Mouse (Mus musculus): ENCODE data around the gene Gm7271. TPM values are rescaled to one million over a fixed set of nuclear protein-coding genes. Genes with fewer than 3 reads are reported as not detected.

The Gm7271 gene
- total RNA-seq (2014; fragmentation: Nextera tagmentation): not detected in 2 replicates
- total RNA-seq (2017): not detected in 2 replicates
- not detected in 2 replicates for polyA plus RNA-seq (2012)

DNA sequence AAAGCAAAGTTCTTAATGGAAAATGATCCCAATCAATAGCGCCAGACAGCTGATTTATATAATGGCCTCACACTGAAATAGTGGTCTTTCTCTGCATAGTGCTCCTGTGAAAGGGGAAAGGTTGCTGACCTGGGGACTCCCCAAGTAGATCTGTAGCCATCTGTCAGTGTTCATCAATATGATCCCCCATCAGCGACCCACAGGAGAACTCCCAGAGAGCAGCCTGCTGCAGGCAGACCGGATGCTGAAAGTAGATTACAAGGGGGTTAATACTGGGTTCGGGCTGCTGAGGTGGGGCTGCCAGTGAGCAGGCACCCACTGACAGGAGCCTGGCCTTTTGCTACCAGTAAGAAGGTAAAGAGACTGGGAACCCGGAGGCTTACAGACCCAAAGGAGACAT, at the start of gene Gm7271:
Gene Gm7271 (plus strand): TSS at position 230 of the 400 bp plus-strand sequence.
- H3K36me3 ChIP-seq (replicated peaks): no peaks in the 10 kb centered on the region
- DNase-seq (ENCODE audit: low spot score) (no peak), ATAC-seq (ENCODE audit: extremely low read depth, insufficient number of reproducible peaks, low FRiP score, poor library complexity, severe bottlenecking) (no peak)
- no peak for TF ChIP-seq CTCF (IDR thresholded peaks at IDR 0.05; ENCODE audit: low read depth, low read length)
- TF ChIP-seq POLR2AphosphoS5 (IDR thresholded peaks at IDR 0.05; ENCODE audit: insufficient replicate concordance, low read depth, low read length): no peak
- TF ChIP-seq TAL1 (conservative IDR thresholded peaks at IDR 0.05; ENCODE audit: low read depth, low read length): no peak
- no peak for TF ChIP-seq GATA1 (IDR thresholded peaks at IDR 0.05; ENCODE audit: borderline replicate concordance, low read length)
- no peak for TF ChIP-seq GATA2 (IDR thresholded peaks at IDR 0.05; ENCODE audit: borderline replicate concordance, low read depth, low read length)
- no peaks in the 10 kb centered on the region for H3K4me1 ChIP-seq (ENCODE audit: insufficient read depth, low read depth, low read length)
- no peak within 1 kb of the TSS for H3K4me3 ChIP-seq (ENCODE audit: low read depth, low read length)
- peaks cover 32% of the 10 kb centered on the region for H3K27me3 ChIP-seq (ENCODE audit: insufficient read depth, low read length)
- H3K9me3 ChIP-seq (replicated peaks): no peaks in the 10 kb centered on the region

- no peaks in the 10 kb centered on the region for H3K9me3 ChIP-seq (replicated peaks)
- H3K36me3 ChIP-seq (replicated peaks): no peaks in the 10 kb centered on the region
- no peaks in the 10 kb centered on the region; the same call in 1 of the 2 replicates for H3K27me3 ChIP-seq (ENCODE audit: insufficient read depth, low read length)
- H3K4me1 ChIP-seq (ENCODE audit: insufficient read depth, low read depth, low read length): no peaks in the 10 kb centered on the region
- H3K4me3 ChIP-seq (ENCODE audit: low read depth, low read length): no peak overlapping the region
- ATAC-seq (ENCODE audit: extremely low read depth, insufficient number of reproducible peaks, low FRiP score, poor library complexity, severe bottlenecking) (no peak), DNase-seq (ENCODE audit: low spot score) (no peak)
- TF ChIP-seq POLR2AphosphoS5 (IDR thresholded peaks at IDR 0.05; ENCODE audit: insufficient replicate concordance, low read depth, low read length) (no peak), TAL1 (conservative IDR thresholded peaks at IDR 0.05; ENCODE audit: low read depth, low read length) (no peak), CTCF (IDR thresholded peaks at IDR 0.05; ENCODE audit: low read depth, low read length) (no peak), GATA2 (IDR thresholded peaks at IDR 0.05; ENCODE audit: borderline replicate concordance, low read depth, low read length) (no peak), GATA1 (IDR thresholded peaks at IDR 0.05; ENCODE audit: borderline replicate concordance, low read length) (no peak)
Measured at GRCm38 (mm10) chr5:76437100-76437499, 46.7 kb upstream of the Gm7271 start.

DNA sequence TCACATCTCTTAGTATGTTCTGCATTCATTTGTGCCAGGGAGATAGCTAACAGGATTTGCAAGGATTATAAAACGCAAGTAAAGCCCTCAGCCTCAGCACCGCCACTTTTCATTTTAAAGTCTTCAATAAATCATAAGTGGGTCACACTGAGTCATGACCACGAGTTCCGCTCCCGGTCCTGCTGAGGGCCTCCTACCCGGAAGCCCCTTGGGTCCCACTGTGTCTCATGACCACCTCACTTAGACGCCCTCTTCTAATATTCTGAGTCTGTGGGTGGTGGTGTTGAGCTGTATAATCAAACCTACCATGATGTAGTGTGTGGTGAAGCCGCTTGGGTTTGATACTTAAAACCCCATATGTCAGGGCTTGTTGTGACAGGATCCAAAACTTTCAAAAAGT, 46.1 kb upstream of the Gm7271 start:
- TF ChIP-seq TAL1 (conservative IDR thresholded peaks at IDR 0.05; ENCODE audit: low read depth, low read length) (no peak), POLR2AphosphoS5 (IDR thresholded peaks at IDR 0.05; ENCODE audit: insufficient replicate concordance, low read depth, low read length) (no peak), GATA1 (IDR thresholded peaks at IDR 0.05; ENCODE audit: borderline replicate concordance, low read length) (no peak), GATA2 (IDR thresholded peaks at IDR 0.05; ENCODE audit: borderline replicate concordance, low read depth, low read length) (no peak), CTCF (IDR thresholded peaks at IDR 0.05; ENCODE audit: low read depth, low read length) (no peak)
- ATAC-seq (ENCODE audit: extremely low read depth, insufficient number of reproducible peaks, low FRiP score, poor library complexity, severe bottlenecking): no peak

DNA sequence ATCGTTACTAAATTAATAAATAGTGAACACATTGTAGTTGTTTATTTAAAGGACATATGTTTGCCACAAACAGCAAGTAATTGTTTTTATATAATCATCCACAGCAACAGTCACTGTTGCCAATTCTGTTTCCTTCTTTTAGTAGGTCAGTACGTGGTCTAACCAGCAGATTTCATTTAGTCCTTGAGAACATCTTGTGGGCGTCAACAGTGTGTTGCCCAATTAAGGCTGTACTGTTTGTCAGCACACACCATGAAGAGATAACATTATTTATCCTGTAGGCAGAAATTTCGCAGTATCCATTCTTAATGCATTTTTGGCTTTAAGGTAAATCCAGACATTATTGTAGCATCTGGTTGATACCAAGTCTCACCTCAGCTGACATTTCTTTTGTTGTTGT, 42.4 kb upstream of the Gm7271 start:
- TF ChIP-seq TAL1 (conservative IDR thresholded peaks at IDR 0.05; ENCODE audit: low read depth, low read length) (no peak), POLR2AphosphoS5 (IDR thresholded peaks at IDR 0.05; ENCODE audit: insufficient replicate concordance, low read depth, low read length) (no peak), GATA1 (IDR thresholded peaks at IDR 0.05; ENCODE audit: borderline replicate concordance, low read length) (no peak), CTCF (IDR thresholded peaks at IDR 0.05; ENCODE audit: low read depth, low read length) (no peak), GATA2 (IDR thresholded peaks at IDR 0.05; ENCODE audit: borderline replicate concordance, low read depth, low read length) (no peak)
- no peaks in the 10 kb centered on the region for H3K9me3 ChIP-seq (replicated peaks)
- DNase-seq (ENCODE audit: low spot score) (no peak), ATAC-seq (ENCODE audit: extremely low read depth, insufficient number of reproducible peaks, low FRiP score, poor library complexity, severe bottlenecking) (no peak)
- no peaks in the 10 kb centered on the region for H3K36me3 ChIP-seq (replicated peaks)
- H3K27me3 ChIP-seq (ENCODE audit: insufficient read depth, low read length): peaks cover 4% of the 10 kb centered on the region; the same call in 1 of the 2 replicates
- H3K4me3 ChIP-seq (ENCODE audit: low read depth, low read length): no peak overlapping the region
- H3K4me1 ChIP-seq (ENCODE audit: insufficient read depth, low read depth, low read length): no peaks in the 10 kb centered on the region

More for the DNA sequence above, 46.1 kb upstream of the Gm7271 start:
- Histone ChIP-seq H3K4me3 (ENCODE audit: low read depth, low read length) (no peak overlapping the region), H3K9me3 (replicated peaks) (no peaks in the 10 kb centered on the region), H3K36me3 (replicated peaks) (no peaks in the 10 kb centered on the region), H3K4me1 (ENCODE audit: insufficient read depth, low read depth, low read length) (no peaks in the 10 kb centered on the region), H3K27me3 (ENCODE audit: insufficient read depth, low read length) (no peaks in the 10 kb centered on the region; the same call in 1 of the 2 replicates)
- no peak for DNase-seq (ENCODE audit: low spot score)

DNA sequence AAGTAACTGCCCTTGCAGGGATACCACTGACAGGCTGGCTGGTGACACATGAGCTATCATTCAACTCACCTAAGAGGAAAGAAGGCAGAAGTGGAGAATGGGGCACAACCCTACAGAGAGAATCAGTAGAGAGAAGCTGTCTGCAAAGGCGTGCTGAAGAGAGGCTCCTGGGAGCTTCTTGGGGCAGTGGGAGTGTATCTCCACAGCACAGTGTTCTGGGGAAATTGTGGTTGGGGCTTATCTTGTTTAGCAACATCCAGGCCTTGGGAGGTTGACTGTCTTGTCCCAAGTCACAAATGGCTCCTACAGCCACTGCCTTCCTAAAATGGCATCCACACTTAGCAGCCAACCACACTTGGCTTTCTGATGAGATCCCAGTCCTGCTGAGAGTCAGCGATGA, 8.9 kb upstream of the Gm7271 start:
- peaks cover 13% of the 10 kb centered on the region for H3K27me3 ChIP-seq (ENCODE audit: insufficient read depth, low read length)
- DNase-seq (ENCODE audit: low spot score) (no peak), ATAC-seq (ENCODE audit: extremely low read depth, insufficient number of reproducible peaks, low FRiP score, poor library complexity, severe bottlenecking) (no peak)
- TF ChIP-seq TAL1 (conservative IDR thresholded peaks at IDR 0.05; ENCODE audit: low read depth, low read length) (no peak), GATA2 (IDR thresholded peaks at IDR 0.05; ENCODE audit: borderline replicate concordance, low read depth, low read length) (no peak), POLR2AphosphoS5 (IDR thresholded peaks at IDR 0.05; ENCODE audit: insufficient replicate concordance, low read depth, low read length) (no peak), CTCF (IDR thresholded peaks at IDR 0.05; ENCODE audit: low read depth, low read length) (no peak), GATA1 (IDR thresholded peaks at IDR 0.05; ENCODE audit: borderline replicate concordance, low read length) (no peak)
- no peaks in the 10 kb centered on the region for H3K4me1 ChIP-seq (ENCODE audit: insufficient read depth, low read depth, low read length)
- H3K4me3 ChIP-seq (ENCODE audit: low read depth, low read length): no peak overlapping the region
- no peaks in the 10 kb centered on the region for H3K9me3 ChIP-seq (replicated peaks)
- H3K36me3 ChIP-seq (replicated peaks): no peaks in the 10 kb centered on the region

DNA sequence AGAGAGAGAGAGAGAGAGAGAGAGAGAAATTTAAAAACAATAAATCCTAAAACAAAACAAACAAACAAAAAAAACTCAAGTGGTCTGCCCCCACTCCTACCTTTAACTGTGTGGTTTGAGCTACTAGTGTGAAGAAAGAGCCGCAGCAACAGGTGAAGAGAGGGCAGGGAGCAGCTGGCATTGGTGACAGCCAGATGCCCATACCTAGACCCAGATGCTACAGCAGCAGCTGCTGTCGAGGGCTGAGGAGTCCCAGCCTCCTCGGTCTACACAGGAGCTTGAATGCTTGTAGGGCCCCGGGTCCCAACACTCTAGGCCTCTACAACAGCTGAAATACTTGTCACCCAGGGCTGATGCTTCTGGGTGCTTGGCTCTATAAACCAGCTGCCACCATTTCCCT, 7.0 kb upstream of the Gm7271 start:
- H3K4me3 ChIP-seq (ENCODE audit: low read depth, low read length): no peak overlapping the region
- DNase-seq (ENCODE audit: low spot score) (no peak), ATAC-seq (ENCODE audit: extremely low read depth, insufficient number of reproducible peaks, low FRiP score, poor library complexity, severe bottlenecking) (no peak)
- H3K36me3 ChIP-seq (replicated peaks): no peaks in the 10 kb centered on the region
- no peaks in the 10 kb centered on the region for H3K4me1 ChIP-seq (ENCODE audit: insufficient read depth, low read depth, low read length)
- no peaks in the 10 kb centered on the region for H3K9me3 ChIP-seq (replicated peaks)
- TF ChIP-seq POLR2AphosphoS5 (IDR thresholded peaks at IDR 0.05; ENCODE audit: insufficient replicate concordance, low read depth, low read length): no peak
- no peak for TF ChIP-seq GATA2 (IDR thresholded peaks at IDR 0.05; ENCODE audit: borderline replicate concordance, low read depth, low read length)
- no peak for TF ChIP-seq TAL1 (conservative IDR thresholded peaks at IDR 0.05; ENCODE audit: low read depth, low read length)
- TF ChIP-seq CTCF (IDR thresholded peaks at IDR 0.05; ENCODE audit: low read depth, low read length): no peak
- H3K27me3 ChIP-seq (ENCODE audit: insufficient read depth, low read length): peaks cover 29% of the 10 kb centered on the region

All from G1E (cell line).